Mouse (Mus musculus) liver, adult 2 months (tissue): ENCODE measurements around the gene Atox1. TPM values are rescaled to one million over a fixed set of nuclear protein-coding genes. Genes with fewer than 3 reads are reported as not detected.

Source experiments
- DNase-seq: peaks from one replicate; pipeline ENCODE4 v3.0.0-alpha.2; 2011; ENCODE audit warnings: low read depth, low spot score; ENCODE audit errors: extremely low read depth
- H3K27ac ChIP-seq: fragments of 200-500 bp; replicated peaks from 2 replicates; pipeline ENCODE4 v1.5.1; 2012; ENCODE audit warnings: low read depth, mild to moderate bottlenecking, control low read depth, inconsistent platforms, low read length; ENCODE audit not compliant: insufficient read depth
- H3K27me3 ChIP-seq: fragments of 200-500 bp; 2 replicates; pipeline ENCODE4 v1.6.1; 2012; ENCODE audit warnings: mild to moderate bottlenecking, moderate library complexity, low read length, inconsistent platforms; ENCODE audit not compliant: control insufficient read depth, insufficient read depth
- H3K36me3 ChIP-seq: fragments of 200-500 bp; 2 replicates; pipeline ENCODE4 v1.6.1; 2012; ENCODE audit warnings: low read length, inconsistent platforms; ENCODE audit not compliant: control insufficient read depth, insufficient read depth
- H3K4me1 ChIP-seq: fragments of 200-500 bp; 2 replicates; pipeline ENCODE4 v1.6.1; 2011; ENCODE audit warnings: low read length; ENCODE audit not compliant: control insufficient read depth, insufficient read depth
- H3K4me3 ChIP-seq: fragments of 200-500 bp; 2 replicates; pipeline ENCODE4 v1.5.1; 2011; ENCODE audit warnings: low read depth, mild to moderate bottlenecking, control low read depth, low read length, moderate library complexity; ENCODE audit not compliant: insufficient read depth
- H3K79me2 ChIP-seq: fragments of 200-500 bp; 2 replicates; pipeline ENCODE4 v1.6.1; 2012; ENCODE audit warnings: inconsistent platforms, mild to moderate bottlenecking, low read length, moderate library complexity; ENCODE audit not compliant: control insufficient read depth, insufficient read depth
- H3K9ac ChIP-seq: fragments of 200-500 bp; 2 replicates; pipeline ENCODE4 v1.6.1; 2012; ENCODE audit warnings: low read depth, mild to moderate bottlenecking, control low read depth, inconsistent platforms, low read length
- CTCF ChIP-seq: fragments of 200-500 bp; IDR thresholded peaks from 2 replicates; pipeline ENCODE4 v1.5.1; 2011; ENCODE audit warnings: low read depth, low read length, control low read depth
- POLR2A ChIP-seq: fragments of 200-500 bp; IDR thresholded peaks from 2 replicates; pipeline ENCODE4 v1.6.1; 2011; ENCODE audit warnings: low read length, control low read depth; ENCODE audit not compliant: insufficient read depth; ENCODE audit errors: extremely low read depth
- WGBS: fragments of 180-500 bp; shearing (Covaris S2); methylation state at CpG from one replicate; pipeline ENCODE4 v1.1.7; 2018; 5-methylcytosine and 5-hydroxymethylcytosine counted together
- polyA plus RNA-seq: library from polyadenylated mRNA; depleted of rRNA; stranded (reverse); fragments of >200 nt; gene quantifications from 2 replicates; pipeline ENCODE4 v1.2.3, GENCODE M21; 2012
- total RNA-seq: library from RNA; depleted of rRNA; stranded (reverse); fragments of >200 nt; gene quantifications from 2 replicates; pipeline ENCODE4 v1.2.3, GENCODE M21; 2014

Gene Atox1
- total and polyA plus RNA-seq, 2 experiments = 220 to 464 TPM

GRCm38 (mm10) chr11:55485443-55485842 is 24.4 kb upstream of the Atox1 start:
- Histone ChIP-seq H3K9ac (no peak overlapping the region), H3K4me3 (no peak overlapping the region), H3K4me1 (peaks cover under 1% of the 10 kb centered on the region; the same call in 1 of the 2 replicates), H3K79me2 (peaks cover 25% of the 10 kb centered on the region), H3K36me3 (peaks cover 47% of the 10 kb centered on the region), H3K27ac (no peak overlapping the region), H3K27me3 (no peaks in the 10 kb centered on the region)
- DNase-seq = no peak
- TF ChIP-seq CTCF = no peak
- no peak for TF ChIP-seq POLR2A
- 95% methylated on average over 7 of the region's 7 CpGs for WGBS

DNA sequence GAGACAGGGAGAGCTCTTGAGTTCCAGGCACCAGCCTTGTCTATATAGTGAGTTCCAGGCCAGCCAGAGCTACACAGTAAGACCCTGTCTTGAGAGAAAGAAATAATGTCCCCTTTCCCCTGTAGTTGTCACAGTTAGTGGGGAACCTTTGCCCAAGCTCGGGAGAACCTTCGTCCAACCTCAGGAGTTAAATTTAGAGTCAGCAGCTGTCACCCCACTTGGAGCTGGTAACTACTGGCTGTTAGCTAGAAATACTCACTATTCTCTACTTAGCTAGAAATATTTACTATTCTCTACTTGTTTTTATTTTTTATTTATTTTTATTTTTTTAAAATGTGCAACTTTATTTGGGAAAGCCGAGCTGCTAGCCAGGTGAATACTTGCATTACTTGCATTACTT is 12.2 kb upstream of the Atox1 start:
- no peaks in the 10 kb centered on the region for H3K36me3 ChIP-seq
- peaks cover 35% of the 10 kb centered on the region for H3K79me2 ChIP-seq
- WGBS = 48% methylated on average over 3 of the region's 3 CpGs
- H3K4me3 ChIP-seq = no peak overlapping the region
- no peaks in the 10 kb centered on the region for H3K27me3 ChIP-seq
- peaks cover 14% of the 10 kb centered on the region for H3K4me1 ChIP-seq
- TF ChIP-seq CTCF (no peak), POLR2A (no peak)
- H3K27ac ChIP-seq = no peak overlapping the region
- no peak for DNase-seq
- no peak overlapping the region for H3K9ac ChIP-seq

- 50% methylated on average over 7 of the region's 7 CpGs for WGBS
- Histone ChIP-seq H3K4me3 (no peak overlapping the region), H3K36me3 (no peaks in the 10 kb centered on the region), H3K4me1 (peaks cover 14% of the 10 kb centered on the region), H3K79me2 (peaks cover 26% of the 10 kb centered on the region), H3K9ac (no peak overlapping the region), H3K27me3 (no peaks in the 10 kb centered on the region), H3K27ac (no peak overlapping the region)
- TF ChIP-seq CTCF = no peak
- no peak for TF ChIP-seq POLR2A
- DNase-seq = no peak
Measured at GRCm38 (mm10) chr11:55471467-55471866, 10.4 kb upstream of the Atox1 start.

DNA sequence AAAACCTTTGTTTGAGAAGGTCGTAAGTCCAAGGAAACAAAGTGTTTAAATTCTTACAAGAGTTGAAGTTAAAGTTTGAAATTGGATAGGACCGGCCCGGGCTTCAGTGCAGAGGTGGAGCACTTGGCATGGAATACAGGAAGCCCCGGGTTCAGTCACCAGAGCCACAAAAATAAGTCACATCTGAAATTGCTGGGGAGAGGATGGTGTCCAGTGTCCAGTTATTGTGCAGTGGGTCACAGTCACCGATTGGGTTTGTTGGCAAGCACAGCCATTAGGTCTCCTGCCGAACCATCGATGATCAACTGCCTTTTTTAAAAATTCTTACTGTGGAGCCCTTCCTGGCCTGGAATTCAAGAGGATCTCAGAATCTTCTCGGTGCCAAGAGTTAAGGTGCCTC is 9.7 kb upstream of the Atox1 start:
- no peaks in the 10 kb centered on the region for H3K27me3 ChIP-seq
- 3% methylated on average over 8 of the region's 8 CpGs for WGBS
- no peak for DNase-seq

DNA sequence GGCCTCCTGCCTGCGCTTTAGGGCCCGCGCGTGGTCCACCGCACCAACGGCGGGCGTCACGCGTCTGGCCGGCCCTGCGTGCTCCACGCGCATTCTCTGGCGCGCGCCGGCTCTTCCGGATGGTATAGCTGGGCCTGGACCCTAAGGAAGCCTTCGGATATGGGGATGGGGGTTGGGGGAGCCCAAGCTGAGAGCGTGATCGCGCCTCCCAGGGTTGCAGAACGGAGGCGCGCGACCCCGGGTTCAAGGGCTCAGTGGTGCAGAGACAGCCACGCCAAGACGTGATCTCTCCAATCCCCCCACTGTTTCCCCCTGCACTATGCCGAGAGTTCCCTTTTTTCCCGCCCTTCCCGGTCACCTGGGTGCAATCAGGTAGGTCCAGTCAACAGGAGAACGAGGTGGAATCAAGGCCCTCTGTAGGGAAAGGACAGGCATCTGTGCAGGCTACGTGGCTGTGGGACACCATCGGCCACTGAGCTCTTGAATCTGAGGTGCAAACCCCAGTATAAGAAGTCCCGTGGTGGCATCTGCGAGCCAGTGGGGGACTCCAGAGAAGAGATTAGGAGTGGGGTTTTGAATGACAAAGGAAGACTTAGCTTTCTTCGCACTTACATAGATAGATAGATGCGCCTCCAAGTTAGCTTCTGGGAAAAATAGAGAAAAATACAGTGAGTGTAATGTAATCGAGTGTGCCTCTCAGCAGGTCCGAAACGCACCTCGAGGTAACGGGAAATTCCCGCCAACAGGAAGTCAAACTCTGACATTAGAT is 9.1 kb upstream of the Atox1 start:
- Histone ChIP-seq H3K9ac (peak overlapping the region; percentile 80), H3K27ac (peak overlapping the region; percentile 25), H3K4me3 (peak overlapping the region; percentile 73), H3K27me3 (no peaks in the 10 kb centered on the region), H3K4me1 (peaks cover 12% of the 10 kb centered on the region), H3K79me2 (peaks cover 21% of the 10 kb centered on the region), H3K36me3 (no peaks in the 10 kb centered on the region)
- DNase-seq = no peak
- WGBS = under 1% methylated on average over 46 of the region's 46 CpGs
- TF ChIP-seq CTCF (no peak), POLR2A (no peak)

More for the DNA sequence above, 9.7 kb upstream of the Atox1 start:
- H3K4me1 ChIP-seq = peaks cover 12% of the 10 kb centered on the region
- peaks cover 23% of the 10 kb centered on the region for H3K79me2 ChIP-seq
- H3K27ac ChIP-seq = no peak overlapping the region
- no peak overlapping the region for H3K4me3 ChIP-seq
- no peaks in the 10 kb centered on the region for H3K36me3 ChIP-seq
- TF ChIP-seq POLR2A = no peak
- no peak for TF ChIP-seq CTCF
- H3K9ac ChIP-seq = no peak overlapping the region

GRCm38 (mm10) chr11:55469048-55469843 is 8.2 kb upstream of the Atox1 start, which contains the start of gene G3bp1:
Gene G3bp1 (plus strand): TSS chr11:55469685.
- DNase-seq = peak; percentile 100
- H3K4me1 ChIP-seq = peaks cover 16% of the 10 kb centered on the region

More at GRCm38 (mm10) chr11:55469048-55469843, 8.2 kb upstream of the Atox1 start, which contains the start of gene G3bp1:
- Histone ChIP-seq H3K27ac (peak within 1 kb of the TSS; percentile 90), H3K4me3 (peak within 1 kb of the TSS; percentile 73), H3K36me3 (no peaks in the 10 kb centered on the region), H3K79me2 (peaks cover 21% of the 10 kb centered on the region), H3K9ac (peak within 1 kb of the TSS; percentile 80), H3K27me3 (no peaks in the 10 kb centered on the region)
- peak; percentile 97 for TF ChIP-seq POLR2A
- peak; percentile 59 for TF ChIP-seq CTCF
- WGBS = under 1% methylated on average over 57 of the region's 57 CpGs
